In the genomic region with DNA sequence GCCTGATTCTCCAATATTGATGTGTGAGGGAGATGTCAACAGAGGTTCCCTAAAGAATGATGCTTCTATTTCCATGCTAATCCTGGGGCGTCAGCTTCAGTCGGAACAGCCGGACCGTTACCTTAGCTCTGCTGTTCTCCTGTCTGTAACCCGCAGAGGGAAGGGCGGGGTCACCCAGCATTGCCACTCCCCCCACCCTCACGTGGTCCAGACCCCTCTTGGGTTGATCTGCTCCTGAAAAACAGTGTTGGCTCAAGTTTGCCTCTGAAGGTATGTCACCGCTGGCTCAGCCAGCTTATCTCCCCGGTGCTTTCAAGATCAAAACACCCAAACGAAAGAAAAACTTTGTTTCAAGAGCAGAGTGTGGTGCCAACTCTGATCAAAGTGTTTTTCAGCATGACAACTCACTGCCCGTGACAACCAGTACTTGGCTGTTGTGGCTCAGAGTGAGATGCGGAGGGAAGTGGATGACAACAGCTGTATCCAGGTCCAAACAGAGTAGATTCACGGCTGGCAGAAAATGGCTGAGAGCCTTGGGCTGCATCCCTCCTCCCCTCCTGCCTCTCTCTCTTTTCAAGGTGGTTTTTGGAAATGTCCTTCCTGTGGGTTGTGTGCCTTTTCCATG, we compare ENCODE assay signal across 9 mouse cellular contexts.
A peak's percentile ranks its signal among the peaks of the same experiment; 100 is the strongest.
DNase-seq lines count a peak whose midpoint lies in the region; ATAC-seq and TF ChIP-seq lines count a peak whose summit lies in the region.
"Had no signal": no experiment of that assay in that cellular context is flagged by ENCODE, and none has a peak within 500 bp of the region (broad histone marks: within the 10 kb centered on the region; RNA-seq: fewer than 3 reads in every experiment).

No protein-coding gene starts in this region.

- no peak for ATAC-seq in hindbrain, embryonic 16.5 days
- no peak for ATAC-seq in lung, embryonic 15.5 days (ENCODE audit: borderline replicate concordance, extremely low read depth, low FRiP score, low TSS enrichment)

- no peaks in the 10 kb centered on the region for H3K9me3 ChIP-seq in hindbrain, embryonic 16.5 days (ENCODE audit: control insufficient read depth, low read length)
- H3K9me3 ChIP-seq in lung, embryonic 15.5 days: no peaks in the 10 kb centered on the region
- H3K9me3 ChIP-seq: G1E had no signal

- H3K27me3 ChIP-seq in hindbrain, embryonic 16.5 days (replicated peaks; ENCODE audit: control insufficient read depth, insufficient read depth, low read length): no peaks in the 10 kb centered on the region
- peaks cover 41% of the 10 kb centered on the region for H3K27me3 ChIP-seq in lung, embryonic 15.5 days

- H3K4me1 ChIP-seq in hindbrain, embryonic 16.5 days (ENCODE audit: control insufficient read depth, insufficient read depth, low read depth, low read length): peaks cover 38% of the 10 kb centered on the region
- H3K4me1 ChIP-seq in lung, embryonic 15.5 days: peaks cover 25% of the 10 kb centered on the region

- TF ChIP-seq CTCF in gastrocnemius, adult 2 months (IDR thresholded peaks at IDR 0.05): no peak

- intact Hi-C loops in gastrocnemius, adult 2 months (cut with DNase I): no loop called here

- peak overlapping the region; percentile 38 for H3K4me3 ChIP-seq in gastrocnemius, adult 2 months
- no peak overlapping the region for H3K4me3 ChIP-seq in hindbrain, embryonic 16.5 days (ENCODE audit: low read length)
- H3K4me3 ChIP-seq in lung, embryonic 15.5 days: peak overlapping the region; percentile 2; the same call in 1 of the 2 replicates

- no peak for DNase-seq in gastrocnemius, adult 2 months
- no peak for DNase-seq in gastrocnemius, postnatal 10 days
- DNase-seq in adrenal gland, postnatal 14 days: peak; percentile 77
- DNase-seq in spleen, adult 18-20 months: peak; percentile 38 to 57
- DNase-seq in right cerebral cortex, postnatal 25 days: no peak
- DNase-seq in layer of hippocampus, postnatal 25 days (ENCODE audit: extremely low spot score in 1 of 2, low spot score in 1 of 2): no peak

- H3K4me2 ChIP-seq in hindbrain, embryonic 16.5 days (ENCODE audit: low read length): peak overlapping the region; percentile 45
- peak overlapping the region; percentile 39 for H3K4me2 ChIP-seq in lung, embryonic 15.5 days

- no peak overlapping the region for H3K27ac ChIP-seq in gastrocnemius, adult 2 months
- H3K27ac ChIP-seq in hindbrain, embryonic 16.5 days (ENCODE audit: low read depth, low read length): no peak overlapping the region
- H3K27ac ChIP-seq in lung, embryonic 15.5 days: no peak overlapping the region

- no peaks in the 10 kb centered on the region for H3K36me3 ChIP-seq in hindbrain, embryonic 16.5 days (ENCODE audit: control insufficient read depth, insufficient read depth, low read length)
- no peaks in the 10 kb centered on the region for H3K36me3 ChIP-seq in lung, embryonic 15.5 days
- H3K36me3 ChIP-seq: G1E had no signal

- 10% methylated on average over 13 of the region's 13 CpGs for WGBS in hindbrain, embryonic 16.5 days
- WGBS in lung, embryonic 15.5 days: 9% methylated on average over 13 of the region's 13 CpGs

- H3K9ac ChIP-seq in hindbrain, embryonic 16.5 days (ENCODE audit: low read depth, low read length): no peak overlapping the region
- H3K9ac ChIP-seq in lung, embryonic 15.5 days: no peak overlapping the region

Comparison
In these comparisons a context has a peak if more than half of its experiments do, and no peak if none do; other contexts are left out.
1. DNase-seq: peak in adrenal gland, postnatal 14 days (single experiment) and spleen, adult 18-20 months (2 of 2); none in gastrocnemius, adult 2 months (single experiment), gastrocnemius, postnatal 10 days (single experiment), right cerebral cortex, postnatal 25 days (single experiment) and layer of hippocampus, postnatal 25 days (0 of 2).